Mouse (Mus musculus) regulatory T cell (primary cell): ENCODE results near the gene Olfr213.
"Not testable (repeated sequence)": the region's sequence is repeated elsewhere in the genome, so short reads cannot be mapped to it uniquely, and the experiment has no call there.

Source experiments
- in situ Hi-C: fragments of 300-600 bp; cut with MboI, MseI; formaldehyde crosslinking; loops from one replicate; pipeline ENCODE4 v1.15.1; 2025; ENCODE audit warnings: high pct_unique_total_duplicates

Olfr213 gene

GRCm38 (mm10) chr6:116538156-116538555 lies at the start of gene Olfr213:
Gene Olfr213, plus strand, starts transcription at chr6:116538456.
- in situ Hi-C loops = no loop called here

GRCm38 (mm10) chr6:116488791-116489190 lies 49.5 kb upstream of the Olfr213 start, which contains the start of gene Olfr211:
Gene Olfr211, plus strand, starts transcription at chr6:116489091.
- in situ Hi-C loops = no loop called here

DNA sequence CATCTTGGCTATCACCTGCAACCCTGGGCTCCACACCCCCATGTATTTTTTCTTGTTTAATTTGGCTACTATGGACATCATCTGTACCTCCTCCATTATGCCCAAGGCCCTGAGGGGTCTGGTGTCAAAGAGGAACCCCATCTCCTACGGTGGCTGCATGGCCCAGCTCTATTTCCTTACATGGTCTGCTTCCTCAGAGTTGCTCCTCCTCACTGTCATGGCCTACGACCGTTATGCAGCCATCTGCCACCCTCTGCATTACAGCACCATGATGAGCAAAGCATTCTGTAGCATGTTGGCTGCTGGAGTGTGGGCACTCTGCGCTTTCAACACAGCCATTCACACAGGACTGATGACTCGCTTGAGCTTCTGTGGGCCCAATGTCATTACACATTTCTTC lies 44.5 kb upstream of the Olfr213 start:
- in situ Hi-C loops = no loop called here

- in situ Hi-C loops = no loop called here
These were observed 42.3 kb upstream of the Olfr213 start for GRCm38 (mm10) chr6:116495960-116496359.

DNA sequence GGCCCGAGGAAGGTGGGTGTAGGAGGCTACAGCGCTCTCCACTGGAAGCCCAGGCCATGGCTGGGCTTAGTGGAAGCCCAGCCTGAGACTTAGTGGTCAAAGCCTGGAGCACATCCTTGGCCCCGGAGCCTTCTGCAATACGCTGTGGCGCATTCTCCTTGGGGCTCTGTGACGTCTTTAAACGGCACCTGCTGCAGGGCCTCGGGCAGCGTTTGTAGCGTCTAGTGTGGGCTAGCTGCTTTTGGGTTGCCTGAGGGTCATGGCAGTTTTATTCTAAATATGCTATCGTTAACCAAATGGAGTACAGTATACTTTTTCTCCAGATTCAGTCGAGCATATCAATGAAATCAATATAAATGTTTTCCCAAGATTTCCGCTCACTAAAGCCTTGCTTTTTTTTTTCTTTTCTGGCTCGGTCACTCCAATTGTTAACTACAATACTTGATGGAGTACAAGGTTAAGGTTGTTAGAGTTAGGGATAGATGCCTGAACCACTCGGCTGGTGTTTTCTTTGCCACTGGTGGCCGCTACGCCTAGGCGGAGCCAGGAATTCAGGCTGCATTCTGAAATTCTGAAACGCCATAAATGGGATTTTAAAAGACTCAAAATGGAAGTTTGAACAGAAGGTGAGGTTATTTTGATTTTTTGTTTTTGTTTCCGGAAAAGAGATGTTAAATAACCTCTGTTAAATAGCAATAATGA lies 31.8 kb upstream of the Olfr213 start, which contains the start of gene Olfr212:
Gene Olfr212 (plus strand): TSS at position 215 of the 702 bp plus-strand sequence.
- in situ Hi-C loops = not testable (repeated sequence)

- in situ Hi-C loops = no loop called here
These were observed 23.4 kb upstream of the Olfr213 start for GRCm38 (mm10) chr6:116514832-116515231.

GRCm38 (mm10) chr6:116542500-116542899 lies 4.2 kb downstream of the Olfr213 start:
- in situ Hi-C loops = no loop called here

- in situ Hi-C loops = loop anchor here (25.0 kb wide), 1 partner anchor 264 kb away; no protein-coding TSS in a partner anchor
These were observed 12.6 kb downstream of the Olfr213 start, which contains the start of gene Gm5580 for GRCm38 (mm10) chr6:116550841-116551240. Gene Gm5580, plus strand, starts transcription at chr6:116551141.

DNA sequence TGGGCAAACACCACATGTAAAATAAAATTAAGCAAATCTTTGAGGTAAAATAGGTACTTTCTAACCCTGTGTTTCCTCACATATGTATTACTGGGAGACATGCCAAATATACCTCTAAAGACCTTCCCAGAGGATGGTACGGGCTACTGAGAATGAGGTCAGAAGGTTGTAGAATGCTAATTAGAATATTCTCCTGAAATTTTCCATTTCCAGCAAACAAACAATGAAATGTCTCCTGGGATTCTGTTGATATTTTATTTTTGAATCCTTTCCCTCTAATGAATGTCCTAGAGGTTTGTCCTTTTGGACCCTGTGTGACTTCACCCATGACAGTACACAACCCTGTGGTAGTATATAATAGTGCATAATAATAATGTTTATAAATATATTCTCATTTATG lies 15.7 kb downstream of the Olfr213 start, which contains the start of gene Olfr214:
Gene Olfr214 (plus strand): TSS at position 301 of the 400 bp plus-strand sequence.
- in situ Hi-C loops = loop anchor here (25.0 kb wide), 1 partner anchor 267 kb away; no protein-coding TSS in a partner anchor

DNA sequence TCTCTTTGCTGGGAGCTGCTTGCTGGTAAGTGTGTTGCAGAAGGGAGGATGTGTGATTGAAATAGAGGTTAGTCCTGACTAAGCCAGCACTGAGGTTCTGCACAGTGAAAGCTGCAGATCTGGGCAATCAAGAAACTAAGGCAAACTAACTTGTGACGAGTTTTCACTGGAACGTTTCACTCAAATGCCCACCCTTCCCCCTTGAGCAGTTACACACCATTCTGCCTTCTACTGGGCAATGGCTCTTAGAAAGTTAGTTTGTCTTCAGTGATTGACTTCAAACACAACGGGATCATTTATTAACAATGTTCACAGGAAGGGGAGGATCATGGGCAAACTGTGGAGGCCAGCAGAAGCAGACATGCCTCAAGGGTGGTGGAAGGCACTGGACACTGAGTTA lies 16.7 kb downstream of the Olfr213 start:
- in situ Hi-C loops = loop anchor here (25.0 kb wide), 1 partner anchor 268 kb away; no protein-coding TSS in a partner anchor

- in situ Hi-C loops = loop anchor here (25.0 kb wide), 1 partner anchor 283 kb away; no protein-coding TSS in a partner anchor
These were observed 31.6 kb downstream of the Olfr213 start for GRCm38 (mm10) chr6:116569834-116570233.

DNA sequence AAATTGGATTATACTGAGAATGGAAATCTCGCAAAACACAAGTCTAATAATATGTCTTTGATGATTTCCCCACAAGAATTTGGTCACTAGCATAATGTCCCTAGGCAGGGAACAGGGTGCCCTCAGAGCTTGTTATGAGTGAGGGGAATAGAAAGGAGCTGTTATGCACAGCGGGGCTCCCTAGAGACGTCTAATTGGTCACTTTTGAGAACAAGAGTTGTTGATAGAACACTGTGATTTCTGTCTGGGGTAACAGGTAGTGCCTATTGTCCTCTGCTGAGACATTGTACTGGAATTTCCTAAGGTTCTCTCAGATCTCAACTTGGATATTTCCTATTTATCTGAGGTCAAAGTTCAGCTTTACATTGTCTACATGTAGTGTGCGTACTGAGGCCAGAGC lies 45.8 kb downstream of the Olfr213 start, which contains the start of gene Olfr215:
Gene Olfr215 (minus strand): TSS at position 101 of the 400 bp plus-strand sequence.
- in situ Hi-C loops = no loop called here
